Mouse (Mus musculus) limb, embryonic 10.5 days (tissue): ENCODE data around the gene Inhba. TPM values are rescaled to one million over a fixed set of nuclear protein-coding genes. Genes with fewer than 3 reads are reported as not detected.

Experiments used
- DNase-seq: peaks from one replicate; pipeline ENCODE4 v3.0.0-alpha.2; 2017; ENCODE audit warnings: low spot score
- H3K27ac ChIP-seq: fragments of 300-500 bp; sonication (generic); 2 replicates; pipeline ENCODE4 v1.5.1; 2016; ENCODE audit warnings: mild to moderate bottlenecking
- H3K27me3 ChIP-seq: fragments of 300-500 bp; sonication (generic); 2 replicates; pipeline ENCODE4 v1.6.1; 2016; ENCODE audit warnings: low read depth, mild to moderate bottlenecking; ENCODE audit not compliant: poor library complexity, severe bottlenecking
- H3K36me3 ChIP-seq: fragments of 300-500 bp; sonication (generic); 2 replicates; pipeline ENCODE4 v1.6.1; 2016; ENCODE audit warnings: mild to moderate bottlenecking, moderate library complexity
- H3K4me1 ChIP-seq: fragments of 300-500 bp; sonication (generic); 2 replicates; pipeline ENCODE4 v1.6.1; 2016
- H3K4me3 ChIP-seq: fragments of 300-500 bp; sonication (generic); 2 replicates; pipeline ENCODE4 v1.5.1; 2016; ENCODE audit warnings: mild to moderate bottlenecking, moderate library complexity
- H3K9me3 ChIP-seq: fragments of 300-500 bp; sonication (generic); replicated peaks from 2 replicates; pipeline ENCODE4 v1.6.1; 2016; ENCODE audit warnings: mild to moderate bottlenecking
- WGBS: fragments of 180-500 bp; shearing (Covaris S2); methylation state at CpG from one replicate; pipeline ENCODE4 v1.1.7; 2016; 5-methylcytosine and 5-hydroxymethylcytosine counted together
- polyA plus RNA-seq: library from polyadenylated mRNA; unstranded; fragments of >200 nt; fragmentation: Nextera tagmentation; extraction: Ambion mirVana; gene quantifications from 2 replicates; pipeline ENCODE4 v1.2.1, GENCODE M21; 2016

Inhba gene
- polyA plus RNA-seq, 1 experiment from 2014 or later: 0.44 TPM

DNA sequence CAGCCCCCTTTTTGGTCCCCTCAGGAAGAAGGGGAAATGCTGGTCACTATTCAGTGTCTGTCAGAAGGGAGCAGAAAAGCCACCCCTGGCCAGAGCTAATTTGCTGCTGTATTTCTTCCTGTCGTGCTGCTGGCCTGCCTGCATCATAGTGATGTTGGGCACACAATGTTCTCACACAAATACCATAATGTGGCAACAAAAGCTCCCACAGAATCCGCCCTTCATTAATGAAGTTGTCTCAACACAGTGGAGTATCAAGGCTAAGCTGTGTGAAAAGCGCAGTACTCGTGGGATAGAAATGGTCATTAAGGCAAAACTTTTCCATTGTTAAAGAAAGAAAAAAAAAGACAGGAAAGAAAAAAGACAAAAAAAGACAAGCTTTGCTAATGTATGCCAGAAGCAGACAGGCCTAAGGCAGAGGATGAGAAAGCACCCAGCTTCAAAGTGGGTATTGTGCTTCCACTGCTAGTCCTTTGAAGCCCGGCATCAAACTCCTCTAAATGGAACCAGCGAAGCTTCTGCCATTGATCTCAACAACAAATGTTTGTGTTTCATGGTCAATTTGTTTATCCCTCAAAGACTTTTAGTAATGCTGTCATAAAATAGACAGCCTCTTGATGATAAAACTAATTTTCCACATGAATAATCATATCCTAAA lies 21.4 kb downstream of the Inhba start:
- Histone ChIP-seq H3K27me3 (no peaks in the 10 kb centered on the region), H3K9me3 (no peaks in the 10 kb centered on the region), H3K27ac (no peak overlapping the region), H3K36me3 (no peaks in the 10 kb centered on the region), H3K4me3 (no peak overlapping the region), H3K4me1 (no peaks in the 10 kb centered on the region)
- WGBS: 67% methylated on average over 6 of the region's 6 CpGs
- no peak for DNase-seq

DNA sequence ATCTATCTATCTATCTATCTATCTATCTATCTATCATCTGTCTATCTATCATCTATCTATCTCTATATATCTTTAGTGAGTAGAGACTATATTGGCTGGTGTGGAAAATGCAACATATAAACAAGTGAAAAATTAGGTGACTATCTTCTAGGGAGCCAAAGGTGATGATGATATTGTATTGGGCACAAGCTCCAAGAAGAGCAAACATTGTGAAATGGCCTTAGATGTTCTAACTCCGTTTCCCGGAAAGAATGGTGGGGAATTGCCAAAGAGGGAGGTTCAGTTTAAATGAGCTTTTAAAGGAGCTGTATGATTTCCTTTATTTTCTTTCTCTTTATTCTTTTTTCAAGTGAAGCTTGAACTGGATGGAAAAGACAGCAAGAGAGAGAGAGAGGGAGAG lies 57.4 kb downstream of the Inhba start:
- no peaks in the 10 kb centered on the region for H3K27me3 ChIP-seq
- no peak for DNase-seq
- no peaks in the 10 kb centered on the region for H3K9me3 ChIP-seq
- H3K27ac ChIP-seq: no peak overlapping the region
- WGBS: 91% methylated on average over 2 of the region's 2 CpGs
- H3K4me1 ChIP-seq: no peaks in the 10 kb centered on the region
- H3K4me3 ChIP-seq: no peak overlapping the region
- H3K36me3 ChIP-seq: no peaks in the 10 kb centered on the region

DNA sequence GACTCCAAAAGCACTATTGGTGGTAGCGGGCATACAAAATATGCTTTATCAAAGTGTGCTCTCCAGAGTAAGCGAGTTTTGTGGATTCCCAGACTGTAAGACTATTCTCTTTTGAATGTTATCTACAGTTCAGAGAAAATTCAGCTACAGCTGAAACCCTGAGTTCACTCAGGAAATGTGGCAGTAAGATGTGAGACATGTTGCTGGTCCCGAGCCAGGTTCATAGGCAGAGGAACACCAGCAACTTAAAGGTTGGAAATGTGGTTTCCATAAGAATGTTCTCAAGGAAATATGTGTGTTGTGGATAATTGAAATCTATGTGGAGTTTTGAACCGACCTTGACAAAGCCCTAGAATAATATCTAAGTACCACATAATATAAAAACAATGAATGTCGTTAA lies 65.6 kb downstream of the Inhba start:
- no peak for DNase-seq
- no peak overlapping the region for H3K4me3 ChIP-seq
- no peaks in the 10 kb centered on the region for H3K36me3 ChIP-seq
- peaks cover 8% of the 10 kb centered on the region for H3K4me1 ChIP-seq
- no peaks in the 10 kb centered on the region for H3K27me3 ChIP-seq
- H3K9me3 ChIP-seq: no peaks in the 10 kb centered on the region
- no peak overlapping the region for H3K27ac ChIP-seq
- WGBS: 84% methylated on average over 5 of the region's 5 CpGs

DNA sequence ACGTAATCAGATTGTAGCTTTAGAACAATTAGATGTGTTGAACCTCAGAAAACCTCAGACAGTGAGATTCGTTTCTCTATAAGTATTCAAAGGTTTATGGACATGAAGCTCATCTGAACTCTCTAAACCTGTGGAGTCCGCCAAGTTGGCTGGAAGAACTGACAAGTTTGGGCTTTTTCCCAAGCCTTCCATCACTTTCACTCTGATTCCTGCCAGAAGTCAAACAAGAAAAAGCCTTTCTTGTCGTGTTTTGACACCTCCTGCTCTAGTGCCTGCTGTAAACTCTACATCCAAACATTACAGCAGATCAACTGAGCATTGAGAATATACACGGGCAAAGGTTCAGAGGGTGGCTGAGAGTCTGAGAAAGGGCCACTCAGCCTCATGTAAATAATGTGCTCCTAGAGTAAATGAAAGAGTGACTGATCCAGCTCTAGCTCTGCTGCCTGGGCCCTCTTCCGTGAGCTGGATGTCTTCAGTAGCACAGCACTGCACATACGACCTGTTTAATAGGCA lies 66.6 kb downstream of the Inhba start:
- Histone ChIP-seq H3K4me1 (peaks cover 8% of the 10 kb centered on the region), H3K27me3 (no peaks in the 10 kb centered on the region), H3K9me3 (no peaks in the 10 kb centered on the region), H3K36me3 (no peaks in the 10 kb centered on the region), H3K4me3 (no peak overlapping the region), H3K27ac (no peak overlapping the region)
- 80% methylated on average over 7 of the region's 7 CpGs for WGBS
- DNase-seq: no peak

DNA sequence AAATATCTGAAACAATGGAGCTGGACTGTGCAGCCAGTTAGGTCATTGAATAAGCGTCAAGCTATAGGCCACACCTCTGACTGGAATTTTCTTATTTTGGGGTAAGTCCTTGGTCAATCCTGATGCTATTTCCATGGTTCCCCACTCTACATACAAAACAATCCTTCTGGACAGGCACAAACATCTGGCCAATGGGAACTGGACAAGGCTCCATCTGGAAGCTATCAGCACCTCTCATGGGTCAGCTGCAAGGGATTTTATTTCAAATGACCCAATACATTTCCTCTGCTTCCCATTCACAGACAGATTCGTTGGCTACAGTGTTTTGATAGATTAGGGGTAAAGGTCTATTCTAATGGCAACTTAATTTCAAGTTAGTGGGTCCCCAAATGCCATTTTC lies 68.6 kb downstream of the Inhba start:
- 49% methylated on average over 2 of the region's 2 CpGs for WGBS
- H3K27me3 ChIP-seq: no peaks in the 10 kb centered on the region

More for the DNA sequence above, 68.6 kb downstream of the Inhba start:
- Histone ChIP-seq H3K27ac (no peak overlapping the region), H3K36me3 (no peaks in the 10 kb centered on the region), H3K9me3 (no peaks in the 10 kb centered on the region), H3K4me1 (peaks cover 8% of the 10 kb centered on the region), H3K4me3 (no peak overlapping the region)
- peak; percentile 49 for DNase-seq
